7 mouse cellular contexts compared by ENCODE assay signal in genomic region chr1:136947394-136948126, GRCm38 (mm10). TPM values are rescaled to one million over a fixed set of nuclear protein-coding genes. Genes with fewer than 3 reads are reported as not detected.
DNase-seq lines count a peak whose midpoint lies in the region; ATAC-seq lines count a peak whose summit lies in the region.

No protein-coding gene starts in this region.

- no peaks in the 10 kb centered on the region for H3K9me3 ChIP-seq in lung, embryonic 16.5 days (ENCODE audit: control insufficient read depth, low read length)
- H3K9me3 ChIP-seq in heart, embryonic 14.5 days (ENCODE audit: control insufficient read depth, low read length) = 0 out of 2 replicates have a peak, but pooled peaks cover 3% of the 10 kb centered on the region
- H3K9me3 ChIP-seq in liver, embryonic 12.5 days (replicated peaks) = no peaks in the 10 kb centered on the region

- 4% methylated on average over 20 of the region's 20 CpGs for WGBS in lung, embryonic 16.5 days
- WGBS in heart, embryonic 14.5 days = 3% methylated on average over 20 of the region's 20 CpGs
- 4% methylated on average over 20 of the region's 20 CpGs for WGBS in liver, embryonic 12.5 days (ENCODE audit: insufficient replicate concordance)

- H3K4me3 ChIP-seq in lung, embryonic 16.5 days (ENCODE audit: low read length) = peak overlapping the region; percentile 60
- H3K4me3 ChIP-seq in heart, embryonic 14.5 days (ENCODE audit: control insufficient read depth in 1 of 2, insufficient read depth in 1 of 2, low read depth in 1 of 2, low read length in 2 of 2) = peak overlapping the region; percentile 47 to 52
- peak overlapping the region; percentile 52 for H3K4me3 ChIP-seq in liver, embryonic 12.5 days

- peak overlapping the region; percentile 53 for H3K9ac ChIP-seq in lung, embryonic 16.5 days (ENCODE audit: low read length)
- H3K9ac ChIP-seq in heart, embryonic 14.5 days (ENCODE audit: low read length) = peak overlapping the region; percentile 12; the same call in 1 of the 2 replicates
- H3K9ac ChIP-seq in liver, embryonic 12.5 days = peak overlapping the region; percentile 56

- peak overlapping the region; percentile 63 for H3K4me2 ChIP-seq in lung, embryonic 16.5 days (ENCODE audit: low read depth, low read length)
- peak overlapping the region; percentile 77 for H3K4me2 ChIP-seq in heart, embryonic 14.5 days (ENCODE audit: low read length)
- peak overlapping the region; percentile 58 for H3K4me2 ChIP-seq in liver, embryonic 12.5 days

- peaks cover 24% of the 10 kb centered on the region for H3K4me1 ChIP-seq in lung, embryonic 16.5 days (replicated peaks; ENCODE audit: control insufficient read depth, insufficient read depth, low read length)
- peaks cover 9 to 24% of the 10 kb centered on the region in 2 experiments for H3K4me1 ChIP-seq in heart, embryonic 14.5 days (ENCODE audit: control insufficient read depth in 2 of 2, insufficient read depth in 2 of 2, low read length in 2 of 2)
- H3K4me1 ChIP-seq in liver, embryonic 12.5 days = peaks cover under 1% of the 10 kb centered on the region; the same call in 1 of the 2 replicates

- H3K36me3 ChIP-seq in lung, embryonic 16.5 days (ENCODE audit: control insufficient read depth, insufficient read depth, low read length) = no peaks in the 10 kb centered on the region
- H3K36me3 ChIP-seq in heart, embryonic 14.5 days (ENCODE audit: control insufficient read depth, insufficient read depth, low read length) = no peaks in the 10 kb centered on the region
- no peaks in the 10 kb centered on the region for H3K36me3 ChIP-seq in liver, embryonic 12.5 days

- peaks cover 81% of the 10 kb centered on the region for H3K27me3 ChIP-seq in lung, embryonic 16.5 days (ENCODE audit: control insufficient read depth, insufficient read depth, low read depth, low read length)
- peaks cover 79% of the 10 kb centered on the region for H3K27me3 ChIP-seq in heart, embryonic 14.5 days (ENCODE audit: control insufficient read depth, insufficient read depth, low read length)
- peaks cover 83% of the 10 kb centered on the region for H3K27me3 ChIP-seq in liver, embryonic 12.5 days (replicated peaks)

- no peak for DNase-seq in lung, adult 18-20 months
- DNase-seq in yolk sac, embryonic 10.5 days (ENCODE audit: low spot score) = peak; percentile 32
- DNase-seq in cerebellum, adult 18-20 months = no peak
- no peak for DNase-seq in layer of hippocampus, postnatal 25 days (ENCODE audit: extremely low spot score in 1 of 2, low spot score in 1 of 2)

- no peak for ATAC-seq in lung, embryonic 16.5 days (ENCODE audit: low read depth)
- ATAC-seq in heart, embryonic 14.5 days (ENCODE audit: insufficient number of reproducible peaks, insufficient read depth, low FRiP score, low read depth) = no peak
- no peak for ATAC-seq in liver, embryonic 12.5 days

- no peak overlapping the region; the same call in 1 of the 2 replicates for H3K27ac ChIP-seq in lung, embryonic 16.5 days (ENCODE audit: low read length)
- H3K27ac ChIP-seq in heart, embryonic 14.5 days (replicated peaks in 1 of 2; ENCODE audit: control insufficient read depth in 1 of 2, insufficient read depth in 1 of 2, low read depth in 2 of 2, low read length in 2 of 2) = no peak overlapping the region
- 0 out of 2 replicates have a peak overlapping the region, but pooled peaks have one; percentile 11 for H3K27ac ChIP-seq in liver, embryonic 12.5 days

RNA-seq across cellular contexts. Expression of gene Nr5a2, which starts 12.7 kb away (rescaled TPM):
- 2.3 and 2.5 TPM in 2 replicates for polyA plus RNA-seq in lung, embryonic 16.5 days (2015; fragmentation: Nextera tagmentation; extraction: Ambion mirVana)
- polyA plus RNA-seq in heart, embryonic 14.5 days (2014; fragmentation: Nextera tagmentation; extraction: Ambion mirVana) = 0.38 and 0.39 TPM in 2 replicates
- 3.0 and 4.0 TPM in 2 replicates for polyA plus RNA-seq in liver, embryonic 12.5 days (2016; fragmentation: Nextera tagmentation; extraction: Ambion mirVana)
- total RNA-seq in layer of hippocampus, postnatal 25 days (2021) = not detected
